Mouse (Mus musculus): ENCODE data around the gene Rps18.

- TF ChIP-seq CTCF (IDR thresholded peaks at IDR 0.05; ENCODE audit: low read depth) = no peak
- no peak for TF ChIP-seq EP300 (IDR thresholded peaks at IDR 0.05; ENCODE audit: low read depth)
Observed at GRCm38 (mm10) chr17:33932448-33932847, 23.4 kb downstream of the Rps18 start.
